Mouse (Mus musculus): Measurements from ENCODE around the gene Cfap77.
"Not testable (repeated sequence)": the region's sequence is repeated elsewhere in the genome, so short reads cannot be mapped to it uniquely, and the experiment has no call there.

Cfap77 gene

GRCm38 (mm10) chr2:29054991-29055390 is at the start of gene Cfap77:
Gene Cfap77 (minus strand): TSS chr2:29055066.
- DNase-seq (ENCODE audit: low read depth), result peak; percentile 71

GRCm38 (mm10) chr2:29102416-29103377 is 47.8 kb upstream of the Cfap77 start:
- not testable (repeated sequence) for DNase-seq (ENCODE audit: low read depth)

- no peak for DNase-seq (ENCODE audit: low read depth)
Measured at GRCm38 (mm10) chr2:29100822-29101534, 46.1 kb upstream of the Cfap77 start.

- DNase-seq (ENCODE audit: low read depth), result no peak
Measured at GRCm38 (mm10) chr2:29099646-29100045, 44.8 kb upstream of the Cfap77 start.

GRCm38 (mm10) chr2:29098786-29099185 is 43.9 kb upstream of the Cfap77 start:
- no peak for DNase-seq (ENCODE audit: low read depth)

- DNase-seq (ENCODE audit: low read depth), result not testable (repeated sequence)
Measured at GRCm38 (mm10) chr2:29097955-29098354, 43.1 kb upstream of the Cfap77 start.

GRCm38 (mm10) chr2:29097465-29097864 is 42.6 kb upstream of the Cfap77 start:
- no peak for DNase-seq (ENCODE audit: low read depth)

GRCm38 (mm10) chr2:29096751-29097150 is 41.9 kb upstream of the Cfap77 start:
- no peak for DNase-seq (ENCODE audit: low read depth)

GRCm38 (mm10) chr2:29095674-29096073 is 40.8 kb upstream of the Cfap77 start:
- DNase-seq (ENCODE audit: low read depth), result no peak

- DNase-seq (ENCODE audit: low read depth), result not testable (repeated sequence)
Measured at GRCm38 (mm10) chr2:29089276-29089675, 34.4 kb upstream of the Cfap77 start.

- DNase-seq (ENCODE audit: low read depth), result no peak
Measured at GRCm38 (mm10) chr2:29086026-29086425, 31.2 kb upstream of the Cfap77 start.

- DNase-seq (ENCODE audit: low read depth), result no peak
Measured at GRCm38 (mm10) chr2:29081965-29082364, 27.1 kb upstream of the Cfap77 start.

- DNase-seq (ENCODE audit: low read depth), result no peak
Measured at GRCm38 (mm10) chr2:29076226-29076625, 21.4 kb upstream of the Cfap77 start.

GRCm38 (mm10) chr2:29075331-29076070 is 20.6 kb upstream of the Cfap77 start:
- no peak for DNase-seq (ENCODE audit: low read depth)

GRCm38 (mm10) chr2:29074676-29075075 is 19.8 kb upstream of the Cfap77 start:
- no peak for DNase-seq (ENCODE audit: low read depth)

- no peak for DNase-seq (ENCODE audit: low read depth)
Measured at GRCm38 (mm10) chr2:29066410-29066809, 11.5 kb upstream of the Cfap77 start.

- no peak for DNase-seq (ENCODE audit: low read depth)
Measured at GRCm38 (mm10) chr2:29065796-29066195, 10.9 kb upstream of the Cfap77 start.

GRCm38 (mm10) chr2:29060135-29060597 is 5.3 kb upstream of the Cfap77 start, which contains the start of gene Ttf1:
Gene Ttf1 (plus strand): TSS chr2:29060262.
- peak; percentile 90 for DNase-seq (ENCODE audit: low read depth)

- DNase-seq (ENCODE audit: low read depth), result no peak
Measured at GRCm38 (mm10) chr2:29054545-29054935, 326 bp downstream of the Cfap77 start.

- DNase-seq (ENCODE audit: low read depth), result peak; percentile 58
Measured at GRCm38 (mm10) chr2:29053802-29054544, 893 bp downstream of the Cfap77 start.

GRCm38 (mm10) chr2:29052943-29053454 is 1.9 kb downstream of the Cfap77 start:
- peak; percentile 41 for DNase-seq (ENCODE audit: low read depth)
